Mouse (Mus musculus) urinary bladder, postnatal 4 days (tissue): Measurements from ENCODE around the gene H2-Aa.

Experiments
- DNase-seq, 2 experiments: peaks; one replicate each; pipeline ENCODE4 v3.0.0; 2021 to 2022; ENCODE audit warnings: low spot score in 2 of 2

The H2-Aa gene

GRCm38 (mm10) chr17:34263811-34264371, 23.7 kb downstream of the H2-Aa start:
- DNase-seq, result no peak

- peak; percentile 30 to 67 for DNase-seq
These were observed 24.6 kb downstream of the H2-Aa start for GRCm38 (mm10) chr17:34263068-34263467.

- peak in 1 of 2 experiments; percentile 48 for DNase-seq
These were observed 26.1 kb downstream of the H2-Aa start for GRCm38 (mm10) chr17:34261502-34261901.

- DNase-seq, result no peak
These were observed 27.1 kb downstream of the H2-Aa start for GRCm38 (mm10) chr17:34260551-34260950.

GRCm38 (mm10) chr17:34257594-34258375, 29.8 kb downstream of the H2-Aa start, which contains the start of gene H2-Ab1:
TSS of gene H2-Ab1 (plus strand) at chr17:34257689.
- DNase-seq, result peak; percentile 57 to 81

- no peak for DNase-seq
These were observed 31.1 kb downstream of the H2-Aa start for GRCm38 (mm10) chr17:34256501-34256900.

- no peak for DNase-seq
These were observed 36.0 kb downstream of the H2-Aa start for GRCm38 (mm10) chr17:34251666-34252065.

GRCm38 (mm10) chr17:34249878-34250277, 37.7 kb downstream of the H2-Aa start:
- no peak for DNase-seq

- no peak for DNase-seq
These were observed 38.3 kb downstream of the H2-Aa start for GRCm38 (mm10) chr17:34249361-34249760.

GRCm38 (mm10) chr17:34248764-34249163, 38.9 kb downstream of the H2-Aa start:
- DNase-seq, result no peak

- peak in 1 of 2 experiments; percentile 10 for DNase-seq
These were observed 40.6 kb downstream of the H2-Aa start for GRCm38 (mm10) chr17:34247047-34247446.

GRCm38 (mm10) chr17:34244656-34245055, 43.0 kb downstream of the H2-Aa start:
- DNase-seq, result peak in 1 of 2 experiments; percentile 40

- peak in 1 of 2 experiments; percentile 33 for DNase-seq
These were observed 46.7 kb downstream of the H2-Aa start for GRCm38 (mm10) chr17:34240916-34241315.

- DNase-seq, result peak in 1 of 2 experiments; percentile 17
These were observed 47.3 kb downstream of the H2-Aa start for GRCm38 (mm10) chr17:34240366-34240765.

GRCm38 (mm10) chr17:34239601-34240041, 48.0 kb downstream of the H2-Aa start:
- DNase-seq, result no peak

GRCm38 (mm10) chr17:34238706-34239105, 48.9 kb downstream of the H2-Aa start, which contains the start of gene H2-Ob:
TSS of gene H2-Ob (plus strand) at chr17:34238903.
- DNase-seq, result peak in 1 of 2 experiments; percentile 52

- peak in 1 of 2 experiments; percentile 20 for DNase-seq
These were observed 49.9 kb downstream of the H2-Aa start for GRCm38 (mm10) chr17:34237741-34238140.

- peak in 1 of 2 experiments; percentile 59 for DNase-seq
These were observed 50.9 kb downstream of the H2-Aa start for GRCm38 (mm10) chr17:34236691-34237090.

- peak; percentile 36 to 78 for DNase-seq
These were observed 52.7 kb downstream of the H2-Aa start for GRCm38 (mm10) chr17:34234926-34235325.
